Mouse (Mus musculus): ENCODE data around the gene Zfp772. TPM values are rescaled to one million over a fixed set of nuclear protein-coding genes. Genes with fewer than 3 reads are reported as not detected.
A peak's percentile ranks its signal among the peaks of the same experiment; 100 is the strongest.
"Not testable (repeated sequence)": the region's sequence is repeated elsewhere in the genome, so short reads cannot be mapped to it uniquely, and the experiment has no call there.

Zfp772 gene
- 9.1 and 9.8 TPM in 2 replicates for polyA plus RNA-seq (2014; fragmentation: Nextera tagmentation; extraction: Ambion mirVana)

- Histone ChIP-seq H3K4me3 (replicated peaks; ENCODE audit: low read length) (peak within 1 kb of the TSS; percentile 41), H3K4me2 (replicated peaks) (peak within 1 kb of the TSS; percentile 69), H3K9ac (peak within 1 kb of the TSS; percentile 62), H3K36me3 (replicated peaks; ENCODE audit: control insufficient read depth, insufficient read depth) (peaks cover 13% of the 10 kb centered on the region; the same call in 1 of the 2 replicates)
- not testable (repeated sequence) for ATAC-seq (ENCODE audit: low FRiP score); H3K27ac ChIP-seq; H3K9me3 ChIP-seq (ENCODE audit: control insufficient read depth, low read length); H3K4me1 ChIP-seq (replicated peaks; ENCODE audit: control insufficient read depth, insufficient read depth, low read length); H3K27me3 ChIP-seq (ENCODE audit: control insufficient read depth, insufficient read depth, low read length)
- peak; percentile 42 for DNase-seq (ENCODE audit: low spot score)
- WGBS, result 2% methylated on average over 24 of the region's 24 CpGs
These were observed at the start of gene Zfp772 for GRCm38 (mm10) chr7:7209313-7210151. Gene Zfp772, minus strand, starts transcription at chr7:7209998.

- not testable (repeated sequence) for H3K4me3 ChIP-seq (replicated peaks; ENCODE audit: low read length); H3K27ac ChIP-seq; H3K9ac ChIP-seq; H3K27me3 ChIP-seq (ENCODE audit: control insufficient read depth, insufficient read depth, low read length); H3K4me1 ChIP-seq (replicated peaks; ENCODE audit: control insufficient read depth, insufficient read depth, low read length); ATAC-seq (ENCODE audit: low FRiP score); H3K4me2 ChIP-seq (replicated peaks); H3K9me3 ChIP-seq (ENCODE audit: control insufficient read depth, low read length); H3K36me3 ChIP-seq (replicated peaks; ENCODE audit: control insufficient read depth, insufficient read depth); DNase-seq (ENCODE audit: low spot score)
- WGBS, result no CpG with 5 or more reads among the region's 1 CpGs
These were observed 37.4 kb upstream of the Zfp772 start, which contains the start of gene Vmn2r29 for GRCm38 (mm10) chr7:7247228-7247627. Gene Vmn2r29, minus strand, starts transcription at chr7:7247328.

GRCm38 (mm10) chr7:7188191-7188942 is 21.4 kb downstream of the Zfp772 start:
- Histone ChIP-seq H3K27ac (no peak overlapping the region), H3K4me2 (replicated peaks) (peak overlapping the region; percentile 42), H3K36me3 (replicated peaks; ENCODE audit: control insufficient read depth, insufficient read depth) (peaks cover 3% of the 10 kb centered on the region; the same call in 1 of the 2 replicates), H3K9me3 (ENCODE audit: control insufficient read depth, low read length) (no peaks in the 10 kb centered on the region), H3K4me3 (replicated peaks; ENCODE audit: low read length) (peak overlapping the region; percentile 53), H3K27me3 (ENCODE audit: control insufficient read depth, insufficient read depth, low read length) (no peaks in the 10 kb centered on the region), H3K9ac (peak overlapping the region; percentile 51), H3K4me1 (replicated peaks; ENCODE audit: control insufficient read depth, insufficient read depth, low read length) (no peaks in the 10 kb centered on the region)
- DNase-seq (ENCODE audit: low spot score) (peak; percentile 73), ATAC-seq (ENCODE audit: low FRiP score) (peak; percentile 97)
- 12% methylated on average over 18 of the region's 18 CpGs for WGBS

- ATAC-seq (ENCODE audit: low FRiP score) (peak; percentile 77), DNase-seq (ENCODE audit: low spot score) (no peak)
- H3K4me1 ChIP-seq (replicated peaks; ENCODE audit: control insufficient read depth, insufficient read depth, low read length), result no peaks in the 10 kb centered on the region
- peak overlapping the region; percentile 53 for H3K4me3 ChIP-seq (replicated peaks; ENCODE audit: low read length)
- peak overlapping the region; percentile 51 for H3K9ac ChIP-seq
- no peak overlapping the region for H3K27ac ChIP-seq
- no peaks in the 10 kb centered on the region for H3K27me3 ChIP-seq (ENCODE audit: control insufficient read depth, insufficient read depth, low read length)
- WGBS, result 36% methylated on average over 13 of the region's 13 CpGs
- H3K36me3 ChIP-seq (replicated peaks; ENCODE audit: control insufficient read depth, insufficient read depth), result peaks cover 11% of the 10 kb centered on the region
- no peaks in the 10 kb centered on the region for H3K9me3 ChIP-seq (ENCODE audit: control insufficient read depth, low read length)
- peak overlapping the region; percentile 42 for H3K4me2 ChIP-seq (replicated peaks)
These were observed 22.2 kb downstream of the Zfp772 start for GRCm38 (mm10) chr7:7187417-7188190.

GRCm38 (mm10) chr7:7185897-7186296 is 23.9 kb downstream of the Zfp772 start:
- 100% methylated on average over 1 of the region's 1 CpGs for WGBS
- no peak for ATAC-seq (ENCODE audit: low FRiP score)
- no peaks in the 10 kb centered on the region for H3K9me3 ChIP-seq (ENCODE audit: control insufficient read depth, low read length)
- H3K9ac ChIP-seq, result no peak overlapping the region
- no peak overlapping the region for H3K4me2 ChIP-seq (replicated peaks)
- H3K4me1 ChIP-seq (replicated peaks; ENCODE audit: control insufficient read depth, insufficient read depth, low read length), result no peaks in the 10 kb centered on the region
- no peak overlapping the region for H3K4me3 ChIP-seq (replicated peaks; ENCODE audit: low read length)
- H3K27ac ChIP-seq, result no peak overlapping the region
- no peak for DNase-seq (ENCODE audit: low spot score)
- H3K36me3 ChIP-seq (replicated peaks; ENCODE audit: control insufficient read depth, insufficient read depth), result peaks cover 28% of the 10 kb centered on the region
- no peaks in the 10 kb centered on the region for H3K27me3 ChIP-seq (ENCODE audit: control insufficient read depth, insufficient read depth, low read length)

- Histone ChIP-seq H3K4me2 (replicated peaks) (peak within 1 kb of the TSS; percentile 59), H3K9me3 (ENCODE audit: control insufficient read depth, low read length) (no peaks in the 10 kb centered on the region), H3K36me3 (replicated peaks; ENCODE audit: control insufficient read depth, insufficient read depth) (peaks cover 15% of the 10 kb centered on the region), H3K4me3 (replicated peaks; ENCODE audit: low read length) (peak within 1 kb of the TSS; percentile 63), H3K27me3 (ENCODE audit: control insufficient read depth, insufficient read depth, low read length) (no peaks in the 10 kb centered on the region), H3K27ac (peak within 1 kb of the TSS; percentile 72; the same call in 1 of the 2 replicates), H3K4me1 (replicated peaks; ENCODE audit: control insufficient read depth, insufficient read depth, low read length) (0 out of 2 replicates have a peak, but pooled peaks cover 6% of the 10 kb centered on the region), H3K9ac (peak within 1 kb of the TSS; percentile 63)
- DNase-seq (ENCODE audit: low spot score), result peak; percentile 83
- peak; percentile 96 for ATAC-seq (ENCODE audit: low FRiP score)
- 2% methylated on average over 26 of the region's 26 CpGs for WGBS
These were observed 38.3 kb downstream of the Zfp772 start, which contains the start of gene Zfp418 for GRCm38 (mm10) chr7:7171227-7172147. Gene Zfp418, plus strand, starts transcription at chr7:7171330.

Measured in hindbrain, embryonic 14.5 days (tissue).